Mouse (Mus musculus) gastrocnemius, adult 8-10 months (tissue): ENCODE measurements around the gene Tfrc. TPM values are rescaled to one million over a fixed set of nuclear protein-coding genes. Genes with fewer than 3 reads are reported as not detected.
A peak's percentile ranks its signal among the peaks of the same experiment; 100 is the strongest.

Source experiments
- DNase-seq, 2 experiments: peaks; one replicate each; pipeline ENCODE4 v3.0.0; 2022; ENCODE audit warnings: low spot score in 2 of 2
- total RNA-seq, 4 experiments: library from RNA; stranded (reverse); gene quantifications; 2 replicates each; pipeline ENCODE4 v1.2.4; 2022

Tfrc gene
- total RNA-seq, 4 experiments from 2014 or later: 46.2 to 82.1 (median 70.2) TPM

GRCm38 (mm10) chr16:32666671-32667551 lies 58.2 kb downstream of the Tfrc start:
- DNase-seq: no peak

- DNase-seq: peak in 1 of 2 experiments; percentile 66
Measured at GRCm38 (mm10) chr16:32667552-32667872, 58.8 kb downstream of the Tfrc start.

GRCm38 (mm10) chr16:32668030-32668429 lies 59.3 kb downstream of the Tfrc start:
- DNase-seq: no peak

- no peak for DNase-seq
Measured at GRCm38 (mm10) chr16:32668472-32668871, 59.8 kb downstream of the Tfrc start.

- no peak for DNase-seq
Measured at GRCm38 (mm10) chr16:32669243-32669642, 60.5 kb downstream of the Tfrc start.

GRCm38 (mm10) chr16:32670354-32671124 lies 61.8 kb downstream of the Tfrc start:
- DNase-seq: no peak

GRCm38 (mm10) chr16:32671206-32671887 lies 62.6 kb downstream of the Tfrc start:
- DNase-seq: no peak

- DNase-seq: no peak
Measured at GRCm38 (mm10) chr16:32672250-32672649, 63.5 kb downstream of the Tfrc start.

GRCm38 (mm10) chr16:32672861-32673560 lies 64.3 kb downstream of the Tfrc start:
- no peak for DNase-seq

GRCm38 (mm10) chr16:32674121-32674740 lies 65.5 kb downstream of the Tfrc start:
- DNase-seq: no peak

- no peak for DNase-seq
Measured at GRCm38 (mm10) chr16:32677040-32677700, 68.5 kb downstream of the Tfrc start.

GRCm38 (mm10) chr16:32677903-32678302 lies 69.2 kb downstream of the Tfrc start:
- DNase-seq: no peak

GRCm38 (mm10) chr16:32678812-32679211 lies 70.1 kb downstream of the Tfrc start:
- DNase-seq: no peak

- no peak for DNase-seq
Measured at GRCm38 (mm10) chr16:32679976-32680375, 71.3 kb downstream of the Tfrc start.

- no peak for DNase-seq
Measured at GRCm38 (mm10) chr16:32680806-32681205, 72.1 kb downstream of the Tfrc start.

- DNase-seq: peak in 1 of 2 experiments; percentile 59
Measured at GRCm38 (mm10) chr16:32682194-32682593, 73.5 kb downstream of the Tfrc start.
